Mouse (Mus musculus) heart, embryonic 15.5 days (tissue): Measurements from ENCODE around the gene Bach1. TPM values are rescaled to one million over a fixed set of nuclear protein-coding genes. Genes with fewer than 3 reads are reported as not detected.

Experiments used
- ATAC-seq: fragments of 200-750 bp; cut with Nextera tagmentation; replicated peaks from 2 replicates; pipeline ENCODE4 v1.8.0; 2017; ENCODE audit warnings: low read depth, moderate TSS enrichment; ENCODE audit not compliant: insufficient number of reproducible peaks, insufficient read depth, low FRiP score
- H3K27ac ChIP-seq: fragments of 300-500 bp; sonication (generic); 2 replicates; pipeline ENCODE4 v1.5.1; 2015; ENCODE audit warnings: mild to moderate bottlenecking, inconsistent platforms
- H3K27me3 ChIP-seq: fragments of 300-500 bp; sonication (generic); 2 replicates; pipeline ENCODE4 v1.6.1; 2015; ENCODE audit warnings: inconsistent platforms
- H3K36me3 ChIP-seq: fragments of 300-500 bp; sonication (generic); 2 replicates; pipeline ENCODE4 v1.6.1; 2015; ENCODE audit warnings: mild to moderate bottlenecking, inconsistent platforms
- H3K4me1 ChIP-seq: fragments of 300-500 bp; sonication (generic); replicated peaks from 2 replicates; pipeline ENCODE4 v1.6.1; 2015; ENCODE audit warnings: inconsistent platforms
- H3K4me2 ChIP-seq: fragments of 300-500 bp; sonication (generic); 2 replicates; pipeline ENCODE4 v1.6.1; 2015; ENCODE audit warnings: inconsistent platforms, mild to moderate bottlenecking, moderate library complexity
- H3K4me3 ChIP-seq: fragments of 300-500 bp; sonication (generic); 2 replicates; pipeline ENCODE4 v1.5.1; 2015; ENCODE audit warnings: mild to moderate bottlenecking, inconsistent platforms
- H3K9ac ChIP-seq: fragments of 300-500 bp; sonication (generic); 2 replicates; pipeline ENCODE4 v1.6.1; 2015; ENCODE audit warnings: mild to moderate bottlenecking, inconsistent platforms
- H3K9me3 ChIP-seq: fragments of 300-500 bp; sonication (generic); replicated peaks from 2 replicates; pipeline ENCODE4 v1.6.1; 2016; ENCODE audit warnings: inconsistent platforms
- WGBS: fragments of 180-500 bp; shearing (Covaris S2); methylation state at CpG from one replicate; pipeline ENCODE4 v1.1.7; 2015; ENCODE audit warnings: mixed read lengths; 5-methylcytosine and 5-hydroxymethylcytosine counted together
- polyA plus RNA-seq: library from polyadenylated mRNA; unstranded; fragments of >200 nt; fragmentation: Nextera tagmentation; extraction: Ambion mirVana; gene quantifications from 2 replicates; pipeline ENCODE4 v1.2.1, GENCODE M21; 2015

The Bach1 gene
- polyA plus RNA-seq, 1 experiment from 2014 or later: 8.1 TPM

DNA sequence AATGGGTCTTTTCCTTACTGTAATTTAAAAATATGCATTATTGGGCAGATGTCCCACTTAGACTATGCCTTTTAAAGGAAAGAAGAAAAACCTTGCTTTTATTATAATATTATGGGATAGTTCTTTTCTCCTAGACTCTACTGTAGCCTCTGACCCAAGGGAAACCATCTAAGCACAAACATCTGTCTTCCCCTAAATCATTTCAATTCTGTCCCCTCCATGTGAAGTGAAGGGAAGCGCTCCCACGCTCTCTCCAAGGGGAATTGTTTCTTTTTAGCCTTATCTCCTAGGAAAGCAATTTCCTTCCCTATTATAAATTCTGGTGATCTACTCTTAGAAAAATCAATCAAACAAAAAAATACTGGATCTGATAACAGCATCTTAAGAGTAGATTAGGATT lies 71.8 kb downstream of the Bach1 start:
- Histone ChIP-seq H3K36me3 (no peaks in the 10 kb centered on the region), H3K9ac (no peak overlapping the region), H3K27me3 (no peaks in the 10 kb centered on the region), H3K4me1 (no peaks in the 10 kb centered on the region), H3K9me3 (no peaks in the 10 kb centered on the region), H3K27ac (no peak overlapping the region), H3K4me2 (no peak overlapping the region), H3K4me3 (no peak overlapping the region)
- ATAC-seq: no peak
- WGBS: 79% methylated on average over 2 of the region's 2 CpGs

DNA sequence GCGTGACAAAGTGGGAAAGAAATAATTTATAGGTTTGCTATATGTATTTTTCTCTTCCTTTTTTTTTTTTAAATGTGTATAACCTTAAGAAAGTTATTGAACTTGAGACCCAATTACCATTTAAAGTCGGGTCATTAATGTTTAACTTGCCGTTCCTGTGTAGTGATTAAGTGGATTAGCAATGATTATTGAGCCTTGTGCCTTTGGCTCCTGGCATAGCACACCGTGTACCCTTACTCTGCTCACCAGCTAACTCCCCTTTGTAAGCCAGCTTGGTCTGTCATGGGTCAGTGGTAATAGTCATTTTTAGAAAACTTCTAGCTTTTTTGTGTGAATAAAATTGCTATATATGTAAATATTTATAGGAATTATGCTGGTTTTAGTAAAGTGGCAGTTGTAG lies 73.2 kb downstream of the Bach1 start:
- Histone ChIP-seq H3K27ac (no peak overlapping the region), H3K4me1 (no peaks in the 10 kb centered on the region), H3K9ac (no peak overlapping the region), H3K4me2 (no peak overlapping the region), H3K36me3 (no peaks in the 10 kb centered on the region), H3K9me3 (no peaks in the 10 kb centered on the region), H3K4me3 (no peak overlapping the region), H3K27me3 (no peaks in the 10 kb centered on the region)
- WGBS: 83% methylated on average over 4 of the region's 4 CpGs
- ATAC-seq: no peak

DNA sequence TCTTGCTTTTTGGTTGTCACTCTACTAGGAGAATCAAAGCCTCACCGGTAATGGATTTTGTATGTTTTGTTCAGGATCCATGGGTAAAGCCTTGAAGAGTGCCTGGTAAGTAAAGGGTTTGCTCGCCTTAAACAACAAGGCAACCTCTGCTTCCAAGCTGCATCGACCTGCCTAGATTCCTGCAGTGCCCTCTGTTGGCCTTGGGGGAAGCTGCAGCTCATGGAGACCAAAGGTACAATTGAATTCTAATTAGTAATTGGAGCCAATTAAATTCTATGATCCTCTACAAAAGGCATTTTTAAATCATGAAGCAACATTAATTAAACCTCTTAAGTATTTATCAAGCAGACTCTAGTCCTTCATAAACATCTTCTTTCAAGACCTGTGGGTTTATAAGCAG lies 75.7 kb downstream of the Bach1 start:
- H3K4me3 ChIP-seq: no peak overlapping the region
- no peaks in the 10 kb centered on the region for H3K36me3 ChIP-seq
- no peak overlapping the region for H3K27ac ChIP-seq
- H3K9me3 ChIP-seq: no peaks in the 10 kb centered on the region
- no peaks in the 10 kb centered on the region for H3K4me1 ChIP-seq
- no peak overlapping the region for H3K9ac ChIP-seq
- ATAC-seq: no peak
- no peak overlapping the region for H3K4me2 ChIP-seq
- no peaks in the 10 kb centered on the region for H3K27me3 ChIP-seq
- WGBS: 72% methylated on average over 3 of the region's 3 CpGs

DNA sequence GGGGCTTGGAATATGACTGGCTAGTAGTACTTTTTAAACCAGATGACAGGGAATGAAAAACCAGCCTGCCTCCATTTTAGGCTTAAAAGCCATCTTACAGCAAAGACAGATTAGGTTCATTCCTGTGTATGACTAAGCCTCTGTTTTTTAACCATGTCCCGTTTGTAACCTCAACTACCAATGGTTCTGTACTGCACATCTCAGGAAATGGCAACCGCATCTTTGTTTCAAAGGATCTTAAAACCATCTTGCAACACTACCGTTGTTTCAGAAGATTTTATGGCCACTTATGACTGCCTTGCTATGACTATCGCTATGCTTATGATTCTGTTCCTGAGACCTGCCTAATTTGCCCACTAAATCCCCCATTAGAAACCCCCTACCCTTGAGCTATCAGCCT lies 78.6 kb downstream of the Bach1 start:
- Histone ChIP-seq H3K27ac (no peak overlapping the region), H3K4me2 (no peak overlapping the region), H3K9me3 (no peaks in the 10 kb centered on the region), H3K27me3 (no peaks in the 10 kb centered on the region), H3K36me3 (no peaks in the 10 kb centered on the region), H3K4me1 (no peaks in the 10 kb centered on the region), H3K9ac (no peak overlapping the region), H3K4me3 (no peak overlapping the region)
- ATAC-seq: no peak
- WGBS: 71% methylated on average over 4 of the region's 4 CpGs

DNA sequence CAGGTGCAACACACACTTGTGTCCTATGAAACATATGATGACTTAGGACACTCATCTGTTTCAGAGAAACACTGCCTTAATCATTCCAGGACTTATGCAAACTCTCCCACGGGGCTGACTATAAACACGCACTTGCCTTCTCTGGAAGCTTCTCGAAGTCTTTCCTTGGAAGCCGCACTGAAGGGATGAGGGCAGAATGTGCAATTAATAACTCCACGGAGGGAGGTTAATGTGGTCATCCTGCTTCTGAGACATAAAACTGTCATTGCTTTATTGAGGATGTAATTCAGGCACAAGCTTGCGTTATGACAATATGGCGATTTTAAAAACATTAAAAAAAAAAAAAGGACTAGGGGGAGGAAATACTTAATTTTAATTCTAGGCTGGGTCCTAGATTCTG lies 82.9 kb downstream of the Bach1 start:
- no peak overlapping the region for H3K4me2 ChIP-seq
- no peaks in the 10 kb centered on the region for H3K36me3 ChIP-seq
- no peaks in the 10 kb centered on the region for H3K27me3 ChIP-seq
- no peak overlapping the region for H3K27ac ChIP-seq
- 74% methylated on average over 7 of the region's 7 CpGs for WGBS
- H3K9me3 ChIP-seq: no peaks in the 10 kb centered on the region
- no peak overlapping the region for H3K9ac ChIP-seq
- H3K4me3 ChIP-seq: no peak overlapping the region
- ATAC-seq: no peak
- peaks cover 12% of the 10 kb centered on the region; the same call in 1 of the 2 replicates for H3K4me1 ChIP-seq

Other genes with a start within 250 kb of the Bach1 start
- 33.2 and 36.8 TPM in 2 replicates for gene Usp16, start 244.2 kb upstream of the Bach1 start, polyA plus RNA-seq
- 282 and 291 TPM in 2 replicates for gene Cct8, start 203.1 kb upstream of the Bach1 start, polyA plus RNA-seq
- gene Map3k7cl, start 145.6 kb upstream of the Bach1 start, polyA plus RNA-seq: 1.0 and 1.3 TPM in 2 replicates